Mouse (Mus musculus): ENCODE measurements around the gene Arl3. TPM values are rescaled to one million over a fixed set of nuclear protein-coding genes. Genes with fewer than 3 reads are reported as not detected.

The Arl3 gene
- total RNA-seq, 2 experiments from 2014 or later = 111 to 121 TPM

Other genes with a start within 250 kb of the Arl3 start
- 100 to 1,000 TPM; 701 to 730 TPM for gene Psd, start 246.0 kb downstream of the Arl3 start, total RNA-seq (2021)
- 10 to 100 TPM; 32.4 to 32.9 TPM for gene Fbxl15, start 245.0 kb downstream of the Arl3 start, total RNA-seq (2021)
- 100 to 1,000 TPM; 156 to 162 TPM for gene Cuedc2, start 234.5 kb downstream of the Arl3 start, total RNA-seq (2021)
- 10 to 100 TPM; 31.7 to 32.5 TPM for gene Mfsd13a, start 232.1 kb downstream of the Arl3 start, total RNA-seq (2021)
- gene 2310034G01Rik, start 222.9 kb downstream of the Arl3 start, total RNA-seq (2021) = 1 to 10 TPM in 1 of 2 experiments, under 1 TPM in 1; 0.94 to 1.2 TPM
- gene Actr1a, start 177.4 kb downstream of the Arl3 start, total RNA-seq (2021) = 100 to 1,000 TPM; 207 to 220 TPM
- 10 to 100 TPM; 21.1 to 23.8 TPM for gene Sufu, start 176.3 kb downstream of the Arl3 start, total RNA-seq (2021)
- 100 to 1,000 TPM in 1 of 2 experiments, 10 to 100 TPM in 1; 98.9 to 110 TPM for gene Trim8, start 71.5 kb downstream of the Arl3 start, total RNA-seq (2021)
- 1 to 10 TPM; 8.2 to 8.3 TPM for gene Sfxn2, start 167 bp upstream of the Arl3 start, total RNA-seq (2021)
- 10 to 100 TPM; 39.8 to 41.8 TPM for gene Wbp1l, start 25.9 kb upstream of the Arl3 start, total RNA-seq (2021)
- not detected for gene Cyp17a1, start 100.0 kb upstream of the Arl3 start, total RNA-seq (2021)
- 10 to 100 TPM; 18.7 to 21.2 TPM for gene Borcs7, start 116.7 kb upstream of the Arl3 start, total RNA-seq (2021)
- 10 to 100 TPM; 16.4 to 16.7 TPM for gene As3mt, start 134.3 kb upstream of the Arl3 start, total RNA-seq (2021)
- gene Cnnm2, start 188.4 kb upstream of the Arl3 start, total RNA-seq (2021) = 10 to 100 TPM; 32.1 to 36.0 TPM

All from layer of hippocampus, postnatal 14 days (tissue).